Mouse (Mus musculus): Measurements from ENCODE around the gene Akt2. TPM values are rescaled to one million over a fixed set of nuclear protein-coding genes. Genes with fewer than 3 reads are reported as not detected.

The Akt2 gene
- polyA plus RNA-seq, 1 experiment = 92.3 TPM

DNA sequence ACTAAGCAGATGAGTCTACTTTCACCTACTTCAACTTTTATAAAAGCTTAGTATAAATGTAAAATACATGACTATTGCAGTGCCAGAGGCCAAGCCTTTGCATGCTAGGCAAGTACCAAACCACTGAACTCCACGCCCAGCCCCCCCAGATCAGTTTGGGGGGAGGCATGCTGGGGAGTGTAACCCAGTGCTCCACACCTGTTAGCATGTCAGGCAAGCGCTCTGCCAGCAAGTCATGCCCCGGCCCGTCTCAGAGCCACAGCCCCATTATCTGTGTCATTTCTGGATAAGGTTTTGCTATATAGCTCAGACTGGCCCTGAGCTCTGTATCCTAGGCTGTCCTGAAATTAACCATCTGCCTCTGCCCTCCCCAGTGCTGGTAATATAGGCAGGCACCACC lies 70.7 kb downstream of the Akt2 start:
- no peak for TF ChIP-seq GATA1 (IDR thresholded peaks at IDR 0.05; ENCODE audit: low read length)

DNA sequence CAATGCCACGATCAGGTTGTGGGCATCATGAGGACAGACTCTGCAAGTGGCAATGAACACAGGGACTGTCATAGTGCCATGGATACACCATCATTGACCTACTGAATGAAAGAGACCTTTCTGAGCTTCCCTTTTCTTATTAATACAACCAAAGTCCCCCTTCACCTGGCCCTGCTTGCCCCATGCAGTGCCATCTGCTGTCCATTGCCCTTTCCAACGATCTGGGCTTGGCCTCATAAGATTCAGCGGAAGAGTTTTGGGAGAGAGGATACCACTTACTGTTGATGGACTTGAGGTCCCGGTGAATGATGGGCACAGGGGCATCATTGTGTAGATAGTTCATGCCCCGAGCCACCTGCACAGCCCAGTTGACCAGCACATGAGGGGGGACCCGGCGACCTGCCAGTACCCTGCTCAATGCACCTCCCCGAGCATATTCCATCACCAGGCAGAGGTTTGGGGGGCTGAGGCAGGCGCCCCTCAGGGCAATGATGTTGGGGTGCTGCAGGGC lies 81.8 kb downstream of the Akt2 start:
- TF ChIP-seq GATA1 (IDR thresholded peaks at IDR 0.05; ENCODE audit: low read length) = no peak

DNA sequence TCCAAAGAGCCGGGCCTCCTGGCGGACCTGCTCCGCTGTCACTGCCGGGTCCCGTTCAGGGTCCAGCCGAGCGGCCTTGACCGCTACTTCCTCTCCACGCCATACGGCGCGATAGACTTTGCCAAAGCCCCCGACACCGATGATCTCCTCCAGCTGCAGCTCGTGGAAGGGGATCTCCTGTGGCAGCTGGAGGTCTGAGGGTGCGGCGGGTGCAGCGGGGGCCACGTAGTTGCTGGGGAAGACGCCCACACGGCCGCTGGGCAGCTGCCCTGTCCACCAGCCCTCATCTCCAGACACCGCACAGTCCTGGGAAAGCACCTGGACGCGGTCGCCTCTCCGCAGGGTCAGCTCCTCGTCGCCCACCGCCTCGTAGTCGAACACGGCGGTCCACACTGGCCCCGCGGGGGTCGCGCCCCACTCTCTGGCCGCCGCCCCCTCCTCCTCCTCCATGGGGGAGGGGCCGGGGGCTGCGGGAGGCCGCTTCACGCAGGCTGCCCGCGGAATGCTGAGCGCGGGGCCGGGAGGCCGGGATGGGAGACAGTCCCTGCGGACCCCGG lies 82.3 kb downstream of the Akt2 start:
- no peak for TF ChIP-seq GATA1 (IDR thresholded peaks at IDR 0.05; ENCODE audit: low read length)

DNA sequence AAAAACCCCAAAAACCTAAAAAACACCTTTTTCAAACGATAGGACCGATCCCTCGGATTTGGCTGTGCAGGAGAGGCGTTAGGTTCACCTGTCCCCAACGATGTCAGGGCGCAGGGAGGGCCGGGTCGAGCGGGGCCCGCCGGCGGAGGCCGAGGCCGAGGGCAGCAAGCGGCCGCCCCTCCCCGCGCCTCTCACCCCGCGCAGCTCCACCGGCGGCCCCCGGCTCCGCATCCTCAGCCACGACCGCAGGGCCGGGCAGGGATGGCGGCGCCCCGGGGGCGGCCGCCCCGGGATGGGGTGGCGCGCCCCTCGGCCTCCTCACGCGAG lies 82.8 kb downstream of the Akt2 start:
- no peak for TF ChIP-seq GATA1 (IDR thresholded peaks at IDR 0.05; ENCODE audit: low read length)

DNA sequence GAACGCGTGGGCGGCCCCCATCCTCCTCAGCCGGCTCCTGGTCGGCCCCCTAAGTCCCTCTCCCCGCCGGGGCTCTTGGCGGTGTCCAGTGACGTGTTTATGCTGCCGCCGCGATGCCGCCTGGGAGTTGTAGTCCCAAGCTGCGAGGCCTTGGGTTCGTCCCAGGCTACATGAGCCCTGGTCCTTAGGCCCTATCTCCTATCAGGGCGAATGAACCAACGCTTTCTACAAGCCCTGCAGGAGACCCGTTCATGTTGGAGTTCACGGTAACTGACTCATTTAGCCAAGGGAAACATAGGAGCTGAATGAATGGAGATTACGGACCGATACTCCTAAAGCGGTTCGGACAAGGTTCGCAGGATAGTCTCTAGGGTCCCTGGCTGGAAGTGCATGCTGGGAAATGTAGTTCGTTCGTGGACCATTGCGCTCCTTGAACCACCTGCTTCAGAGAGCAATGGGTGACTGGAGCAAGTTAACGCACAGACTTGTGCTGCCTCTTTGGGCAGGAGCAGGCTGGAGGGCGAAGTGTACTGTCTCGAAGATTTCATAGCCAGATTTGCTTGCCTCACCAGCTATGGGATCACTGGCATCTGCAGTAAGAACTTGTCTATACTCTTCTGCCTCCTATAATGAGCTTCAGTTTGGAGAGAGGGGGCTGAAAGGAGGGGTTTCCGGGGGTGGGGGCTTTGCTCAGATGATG lies 83.3 kb downstream of the Akt2 start, which contains the start of gene Map3k10:
TSS of gene Map3k10 (minus strand) at position 77 of the 700 bp plus-strand sequence.
- no peak for TF ChIP-seq GATA1 (IDR thresholded peaks at IDR 0.05; ENCODE audit: low read length)

DNA sequence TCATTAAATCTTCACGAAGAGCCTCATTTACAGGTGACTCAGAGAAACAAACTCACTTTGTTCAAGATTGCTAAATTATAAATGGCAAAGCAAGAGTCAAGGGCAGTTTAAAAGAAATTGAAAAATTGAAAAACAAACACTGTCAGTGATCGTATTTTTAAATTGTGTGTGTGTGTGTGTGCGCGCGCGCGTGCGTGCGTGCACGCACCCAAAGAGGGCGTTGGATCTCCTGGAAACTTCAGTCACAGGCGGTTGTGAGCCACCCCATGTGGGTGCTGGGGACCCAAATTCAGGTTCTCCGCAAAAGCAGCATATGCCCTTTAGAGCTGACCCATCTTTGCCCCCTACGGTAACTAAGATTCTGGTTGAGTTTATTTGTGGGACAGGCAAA lies 83.9 kb downstream of the Akt2 start:
- no peak for TF ChIP-seq GATA1 (IDR thresholded peaks at IDR 0.05; ENCODE audit: low read length)

DNA sequence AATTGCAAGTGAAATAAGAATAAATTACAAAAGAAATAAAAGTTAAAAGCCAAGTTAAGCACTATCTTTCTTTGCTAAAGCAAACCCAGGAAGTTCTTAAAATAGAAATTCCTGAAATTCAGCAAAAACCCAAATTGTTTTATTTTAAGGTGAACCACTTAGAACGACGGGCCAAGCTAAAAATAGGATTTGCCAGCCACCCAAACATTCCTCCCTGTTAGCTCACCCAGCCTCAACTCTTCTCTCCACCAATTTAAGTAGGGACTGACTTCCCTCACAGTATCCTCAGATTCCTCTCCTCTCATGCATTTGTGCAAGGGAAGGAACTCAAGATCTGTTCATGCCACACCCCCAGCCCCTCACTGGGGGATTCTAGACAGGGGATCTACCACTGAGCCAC lies 91.9 kb downstream of the Akt2 start:
- TF ChIP-seq GATA1 (IDR thresholded peaks at IDR 0.05; ENCODE audit: low read length) = no peak

DNA sequence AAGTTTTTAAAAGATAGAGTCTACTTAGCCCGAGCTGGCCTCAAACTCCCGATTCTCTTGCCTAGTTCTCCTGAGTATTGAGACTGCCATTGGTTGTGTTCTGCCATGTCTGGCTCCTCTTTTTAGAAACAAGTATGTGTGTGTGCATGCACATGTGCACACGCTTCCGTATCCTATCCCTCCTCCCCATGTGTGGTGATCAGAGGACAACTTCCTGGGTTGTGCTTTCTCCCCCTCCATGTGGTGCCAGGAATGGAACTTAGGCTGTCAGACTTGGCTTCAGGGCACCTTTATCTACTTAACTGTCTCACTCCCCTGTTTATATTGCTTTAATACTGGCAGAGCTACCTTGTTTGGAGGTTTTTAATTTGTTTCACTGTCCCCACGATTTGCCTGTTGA lies 93.9 kb downstream of the Akt2 start:
- no peak for TF ChIP-seq GATA1 (IDR thresholded peaks at IDR 0.05; ENCODE audit: low read length)

DNA sequence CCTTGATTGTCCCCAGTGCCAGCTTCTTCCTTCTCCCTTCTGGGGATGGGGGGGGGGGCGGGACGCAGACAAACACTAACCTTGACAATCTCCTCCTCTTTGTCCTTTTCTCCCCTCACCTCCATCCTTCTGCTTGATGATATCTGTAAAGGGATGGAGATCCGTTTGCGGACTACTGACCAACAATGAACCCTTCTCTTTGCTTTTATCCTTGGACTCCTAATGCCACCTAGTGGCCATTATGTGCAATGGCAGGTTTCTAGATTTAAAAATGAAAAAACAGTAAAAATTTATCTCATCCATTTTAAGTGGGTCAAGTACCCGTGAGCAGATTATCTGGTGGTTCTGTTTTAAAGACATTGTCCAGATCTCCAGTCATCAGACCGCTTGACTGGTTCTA lies 94.3 kb downstream of the Akt2 start:
- TF ChIP-seq GATA1 (IDR thresholded peaks at IDR 0.05; ENCODE audit: low read length) = no peak

DNA sequence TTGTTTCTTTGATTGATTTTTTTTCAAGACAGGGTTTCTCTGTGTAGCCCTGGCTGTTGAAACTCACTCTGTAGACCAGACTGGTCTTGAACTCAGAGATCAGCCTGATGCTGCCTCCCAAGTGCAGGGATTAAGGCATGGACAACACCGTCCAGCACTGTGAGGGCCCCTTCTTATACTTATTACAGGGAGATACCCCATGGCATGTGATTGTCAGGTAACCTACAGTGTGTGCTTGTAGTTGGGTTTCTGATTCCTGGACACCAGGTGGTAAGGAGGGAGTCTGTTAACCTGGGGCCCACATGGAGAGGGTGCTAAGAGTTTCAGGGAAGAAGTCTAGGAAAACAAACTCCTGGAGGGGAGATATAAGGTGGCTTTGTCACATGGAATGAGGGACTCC lies 95.7 kb downstream of the Akt2 start:
- TF ChIP-seq GATA1 (IDR thresholded peaks at IDR 0.05; ENCODE audit: low read length) = no peak

DNA sequence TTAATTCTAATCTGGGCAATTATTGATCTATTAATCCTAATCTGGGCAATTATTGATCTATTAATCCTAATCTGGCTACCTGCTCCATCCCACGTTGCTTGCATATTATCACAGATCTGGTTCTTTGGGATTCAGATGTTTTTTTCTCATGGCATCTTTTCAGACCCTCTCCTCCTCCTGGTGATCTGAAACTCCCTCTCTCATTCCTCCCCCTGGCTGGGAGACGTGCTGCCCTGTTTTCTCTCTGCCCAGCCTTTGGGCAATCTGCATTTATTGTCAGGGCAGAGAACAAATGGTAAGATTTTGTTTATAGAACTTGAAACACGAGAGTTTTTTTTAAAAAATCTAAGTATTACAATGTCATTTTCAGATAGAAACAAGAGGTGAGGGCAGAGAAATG lies 96.5 kb downstream of the Akt2 start:
- no peak for TF ChIP-seq GATA1 (IDR thresholded peaks at IDR 0.05; ENCODE audit: low read length)

DNA sequence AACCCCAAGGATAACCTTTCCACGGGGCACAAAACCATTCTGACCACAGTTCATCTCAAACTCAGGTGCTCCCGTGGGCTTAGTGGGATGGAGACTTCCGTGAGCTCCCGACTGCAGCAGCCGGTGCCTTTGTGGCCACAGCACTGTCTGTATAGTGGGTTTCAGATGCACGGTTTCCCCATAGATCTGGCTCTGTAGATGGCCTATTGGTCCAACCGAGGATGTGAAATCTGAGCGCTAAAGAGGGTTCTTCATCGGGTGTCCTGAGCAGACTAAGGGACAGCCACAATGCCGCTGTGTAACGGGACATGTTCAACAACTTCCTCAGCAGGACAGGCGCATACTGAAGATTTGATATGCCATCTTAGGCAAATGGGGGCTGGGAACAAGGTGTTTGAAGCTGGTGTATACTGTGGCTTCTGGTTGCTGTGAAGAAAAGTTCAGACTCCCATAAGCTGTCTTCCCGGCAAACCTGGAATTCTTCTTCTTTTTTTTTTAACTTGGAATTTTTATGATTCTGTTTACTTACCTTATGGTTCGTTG lies 97.0 kb downstream of the Akt2 start:
- TF ChIP-seq GATA1 (IDR thresholded peaks at IDR 0.05; ENCODE audit: low read length) = no peak

DNA sequence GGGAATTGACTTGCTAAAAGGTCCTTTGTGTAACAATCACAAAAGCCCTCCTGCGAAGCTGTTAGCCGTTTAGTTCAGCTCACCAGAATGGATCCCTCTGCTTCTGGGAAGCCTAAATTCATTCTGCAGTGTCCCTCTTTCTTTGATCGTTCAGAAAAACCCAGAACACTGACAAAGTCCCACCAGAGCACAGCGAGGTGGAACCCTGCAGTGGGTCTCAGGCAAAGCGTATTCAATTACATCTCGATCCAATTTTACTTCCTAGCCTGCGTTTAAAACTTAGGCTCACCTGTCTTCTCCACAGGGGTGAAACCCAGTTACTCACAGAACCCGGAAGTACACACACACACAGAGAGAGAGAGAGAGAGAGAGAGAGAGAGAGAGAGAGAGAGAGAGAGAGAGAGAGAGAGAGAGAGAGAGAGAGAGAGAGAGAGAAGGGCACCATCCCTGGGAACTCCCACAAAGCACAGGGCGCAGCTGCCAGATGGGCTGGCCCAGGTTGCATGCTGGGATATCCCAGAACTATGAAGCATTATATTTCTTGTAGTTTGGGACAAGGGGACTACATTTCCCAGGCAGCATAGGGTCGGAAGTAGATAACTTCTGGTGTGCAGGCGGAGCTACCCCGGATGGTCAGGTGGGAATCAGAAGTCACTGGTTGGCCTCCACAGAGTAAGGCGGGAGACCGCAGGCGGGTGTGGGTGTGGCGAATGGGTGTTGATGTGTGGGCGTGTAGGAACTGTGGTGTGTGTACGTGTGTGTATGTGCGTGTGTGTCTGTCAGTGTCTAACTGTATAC lies 97.7 kb downstream of the Akt2 start, which contains the start of gene Zfp607b:
TSS of gene Zfp607b (plus strand) at position 526 of the 798 bp plus-strand sequence.
- no peak for TF ChIP-seq GATA1 (IDR thresholded peaks at IDR 0.05; ENCODE audit: low read length)

Other genes starting within 250 kb of the Akt2 start
- 242 and 276 TPM in 2 replicates for gene Shkbp1, start 235.5 kb upstream of the Akt2 start, polyA plus RNA-seq (2012)
- gene Gm20479, start 234.1 kb upstream of the Akt2 start, polyA plus RNA-seq (2012) = 1.4 and 2.1 TPM in 2 replicates
- 0.39 and 0.67 TPM in 2 replicates for gene Sptbn4, start 143.9 kb upstream of the Akt2 start, polyA plus RNA-seq (2012)
- gene Blvrb, start 143.6 kb upstream of the Akt2 start, polyA plus RNA-seq (2012) = 971 and 1,082 TPM in 2 replicates
- 39.7 and 45.0 TPM in 2 replicates for gene Sertad3, start 117.8 kb upstream of the Akt2 start, polyA plus RNA-seq (2012)
- 87.2 and 107 TPM in 2 replicates for gene Sertad1, start 104.6 kb upstream of the Akt2 start, polyA plus RNA-seq (2012)
- 4.4 and 4.8 TPM in 2 replicates for gene Prx, start 92.2 kb upstream of the Akt2 start, polyA plus RNA-seq (2012)
- 0.48 and 0.57 TPM in 2 replicates for gene Hipk4, start 68.3 kb upstream of the Akt2 start, polyA plus RNA-seq (2012)
- gene Pld3, start 38.3 kb upstream of the Akt2 start, polyA plus RNA-seq (2012) = 13.4 and 14.5 TPM in 2 replicates
- 75.9 and 80.9 TPM in 2 replicates for gene 2310022A10Rik, start 38.3 kb upstream of the Akt2 start, polyA plus RNA-seq (2012)
- not detected in 2 replicates for gene Ttc9b, start 62.4 kb downstream of the Akt2 start, polyA plus RNA-seq (2012)
- 78.9 and 101 TPM in 2 replicates for gene Map3k10, start 83.0 kb downstream of the Akt2 start, polyA plus RNA-seq (2012)
- 0.08 and 0.14 TPM in 2 replicates for gene Zfp607b, start 97.8 kb downstream of the Akt2 start, polyA plus RNA-seq (2012)
- 0.43 and 0.51 TPM in 2 replicates for gene Zfp60, start 139.8 kb downstream of the Akt2 start, polyA plus RNA-seq (2012)
- 0.06 and 0.08 TPM in 2 replicates for gene Zfp626, start 215.6 kb downstream of the Akt2 start, polyA plus RNA-seq (2012)
- 0.24 and 0.26 TPM in 2 replicates for gene Zfp59, start 247.1 kb downstream of the Akt2 start, polyA plus RNA-seq (2012)